ENCODE assay signal across 12 mouse cellular contexts in the genomic region with DNA sequence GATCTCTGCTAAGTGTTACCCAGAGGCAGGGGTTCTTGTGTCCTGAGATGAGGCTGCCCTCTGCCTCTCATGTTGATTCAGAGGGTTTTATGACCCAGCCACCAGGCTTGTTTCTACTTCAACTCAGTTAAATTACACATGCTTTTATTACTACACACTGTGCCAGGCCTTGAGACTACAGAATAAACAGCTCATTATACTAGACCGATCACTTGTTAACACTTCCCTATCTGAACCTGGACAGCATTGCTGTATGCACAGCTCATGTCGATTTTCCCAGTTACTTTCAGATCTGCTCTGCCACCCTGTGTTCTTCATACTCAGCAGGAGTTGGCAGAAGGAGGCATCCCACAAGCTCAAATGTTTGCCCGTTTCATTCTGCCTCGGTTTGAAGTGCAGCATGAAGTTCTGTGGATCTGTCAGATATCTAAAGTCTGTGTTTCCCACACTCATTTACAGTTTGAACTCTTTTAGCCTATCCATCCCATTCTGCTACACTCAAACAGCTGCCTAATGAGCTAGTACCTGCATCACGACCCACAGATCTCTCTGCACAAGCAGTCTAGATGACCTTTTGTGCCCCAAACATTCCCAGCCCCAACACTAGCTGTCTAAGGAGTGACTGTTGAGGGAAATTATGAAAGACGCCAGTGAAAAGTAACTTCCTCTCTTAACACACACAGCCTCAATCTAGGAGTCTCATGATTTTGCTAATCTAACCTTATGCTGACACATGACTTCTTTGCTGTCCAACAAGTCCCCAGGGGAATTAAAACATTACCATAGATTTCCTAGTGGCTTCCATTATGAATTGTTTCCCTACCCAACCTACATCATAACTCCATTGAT. TPM values are rescaled to one million over a fixed set of nuclear protein-coding genes. Genes with fewer than 3 reads are reported as not detected.
DNase-seq lines count a peak whose midpoint lies in the region; ATAC-seq lines count a peak whose summit lies in the region.
"Had no signal": no experiment of that assay in that cellular context is flagged by ENCODE, and none has a peak within 500 bp of the region (broad histone marks: within the 10 kb centered on the region; RNA-seq: fewer than 3 reads in every experiment).

No protein-coding gene starts in this region.

- H3K27ac ChIP-seq in limb, embryonic 12.5 days, result no peak overlapping the region
- H3K27ac ChIP-seq: heart, embryonic 13.5 days; stomach, embryonic 15.5 days had no signal

- WGBS in limb, embryonic 12.5 days, result 27% methylated on average over 6 of the region's 6 CpGs

- no peak overlapping the region for H3K9ac ChIP-seq in limb, embryonic 12.5 days (replicated peaks)
- H3K9ac ChIP-seq: heart, embryonic 13.5 days; stomach, embryonic 15.5 days had no signal

- H3K4me2 ChIP-seq in limb, embryonic 12.5 days, result no peak overlapping the region
- H3K4me2 ChIP-seq: heart, embryonic 13.5 days; stomach, embryonic 15.5 days had no signal

- H3K27me3 ChIP-seq in limb, embryonic 12.5 days, result no peaks in the 10 kb centered on the region; the same call in 1 of the 2 replicates
- H3K27me3 ChIP-seq: stomach, embryonic 15.5 days had no signal

- H3K4me3 ChIP-seq in limb, embryonic 12.5 days (replicated peaks), result no peak overlapping the region
- H3K4me3 ChIP-seq: erythroblast, embryonic 14.5 days; heart, embryonic 13.5 days; stomach, embryonic 15.5 days had no signal

- H3K9me3 ChIP-seq in limb, embryonic 12.5 days, result no peaks in the 10 kb centered on the region
- H3K9me3 ChIP-seq: heart, embryonic 13.5 days; stomach, embryonic 15.5 days had no signal

- no peak for DNase-seq in frontal cortex, postnatal 10 days (ENCODE audit: low spot score in 2 of 2)
- peak; percentile 54 for DNase-seq in 416B (ENCODE audit: low read depth)
- no peak for DNase-seq in embryo, embryonic 10 days (ENCODE audit: low spot score)
- no peak for DNase-seq in testis, postnatal 14 days (ENCODE audit: low spot score)
- DNase-seq in thymus, postnatal 10 days (ENCODE audit: low spot score in 2 of 2), result no peak

- no peaks in the 10 kb centered on the region for H3K36me3 ChIP-seq in limb, embryonic 12.5 days
- H3K36me3 ChIP-seq: heart, embryonic 13.5 days; stomach, embryonic 15.5 days had no signal

- H3K4me1 ChIP-seq in limb, embryonic 12.5 days (replicated peaks), result peaks cover 17% of the 10 kb centered on the region

- peak; percentile 77 for ATAC-seq in frontal cortex, adult (ENCODE audit: low TSS enrichment)
- ATAC-seq in common myeloid progenitor, adult 5-6 weeks (replicated peaks; ENCODE audit: low read depth, poor library complexity, severe bottlenecking), result peak; percentile 55
- ATAC-seq in limb, embryonic 12.5 days (ENCODE audit: insufficient number of reproducible peaks, insufficient read depth, low FRiP score, low TSS enrichment, low read depth), result peak; percentile 63; the same call in 1 of the 2 replicates
- ATAC-seq: CD4-positive, CD25-positive, alpha-beta regulatory T cell, adult 4 months had no signal

RNA-seq across cellular contexts. Expression of gene Adgb, which starts 3.2 kb away (rescaled TPM):
- 0.18 TPM in 1 of 2 replicates, not detected in the other for total RNA-seq in common myeloid progenitor, adult 5-6 weeks (2017)
- 0.16 and 0.33 TPM in 2 replicates for polyA plus RNA-seq in limb, embryonic 12.5 days (2016; fragmentation: Nextera tagmentation; extraction: Ambion mirVana)
- polyA plus RNA-seq: erythroblast, embryonic 14.5 days had no signal
